Mouse (Mus musculus): ENCODE data around the gene Dclk1. TPM values are rescaled to one million over a fixed set of nuclear protein-coding genes. Genes with fewer than 3 reads are reported as not detected.

Dclk1 gene
- total and polyA plus RNA-seq, 3 experiments, result 1.2 to 5.6 (median 3.6) TPM

DNA sequence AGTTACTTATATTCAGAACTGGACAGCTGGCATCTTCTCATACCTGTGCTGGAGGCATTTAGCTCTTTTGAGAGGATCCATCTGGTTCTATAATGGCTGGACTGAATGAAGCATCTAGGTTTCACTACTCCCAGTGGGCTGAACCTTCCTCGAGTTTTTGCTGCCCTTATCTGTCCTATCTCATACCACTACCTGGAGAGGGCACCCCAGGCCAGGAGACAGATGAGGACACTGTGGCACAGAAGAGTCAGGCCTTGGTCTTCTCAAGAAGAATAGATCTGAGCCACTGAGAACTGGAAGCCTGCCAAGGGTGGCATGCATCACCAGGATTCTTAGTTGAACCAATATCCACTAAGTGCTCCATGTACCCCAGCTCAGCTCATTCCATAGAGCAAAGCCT is 239.0 kb downstream of the Dclk1 start:
- no peak overlapping the region for H3K27ac ChIP-seq
- H3K9ac ChIP-seq (ENCODE audit: low read depth, low read length), result no peak overlapping the region
- H3K36me3 ChIP-seq (ENCODE audit: control insufficient read depth, insufficient read depth, low read length), result no peaks in the 10 kb centered on the region
- TF ChIP-seq POLR2A (IDR thresholded peaks at IDR 0.05; ENCODE audit: insufficient read depth, low read depth, low read length), result no peak
- TF ChIP-seq EP300 (IDR thresholded peaks at IDR 0.05; ENCODE audit: insufficient read depth, low read depth, low read length), result no peak
- TF ChIP-seq CTCF (IDR thresholded peaks at IDR 0.05), result no peak
- H3K79me2 ChIP-seq (replicated peaks; ENCODE audit: control insufficient read depth, insufficient read depth, low read length), result no peaks in the 10 kb centered on the region
- DNase-seq, result no peak
- H3K4me3 ChIP-seq, result no peak overlapping the region
- 40% methylated on average over 1 of the region's 1 CpGs for WGBS
- intact Hi-C loops (cut with DNase I), result no loop called here
- H3K4me1 ChIP-seq (ENCODE audit: control insufficient read depth, insufficient read depth, low read length), result no peaks in the 10 kb centered on the region
- no peaks in the 10 kb centered on the region for H3K27me3 ChIP-seq (ENCODE audit: control insufficient read depth, insufficient read depth, low read length)

GRCm38 (mm10) chr3:55483328-55483727 is 241.2 kb downstream of the Dclk1 start:
- H3K4me3 ChIP-seq, result no peak overlapping the region
- H3K27ac ChIP-seq, result no peak overlapping the region
- H3K4me1 ChIP-seq (ENCODE audit: control insufficient read depth, insufficient read depth, low read length), result no peaks in the 10 kb centered on the region
- WGBS, result 55% methylated on average over 4 of the region's 4 CpGs
- H3K79me2 ChIP-seq (replicated peaks; ENCODE audit: control insufficient read depth, insufficient read depth, low read length), result no peaks in the 10 kb centered on the region
- no peak for DNase-seq
- no peak overlapping the region for H3K9ac ChIP-seq (ENCODE audit: low read depth, low read length)
- no peaks in the 10 kb centered on the region for H3K27me3 ChIP-seq (ENCODE audit: control insufficient read depth, insufficient read depth, low read length)
- TF ChIP-seq EP300 (IDR thresholded peaks at IDR 0.05; ENCODE audit: insufficient read depth, low read depth, low read length), result no peak
- TF ChIP-seq POLR2A (IDR thresholded peaks at IDR 0.05; ENCODE audit: insufficient read depth, low read depth, low read length), result no peak
- no peak for TF ChIP-seq CTCF (IDR thresholded peaks at IDR 0.05)
- no peaks in the 10 kb centered on the region for H3K36me3 ChIP-seq (ENCODE audit: control insufficient read depth, insufficient read depth, low read length)
- intact Hi-C loops (cut with DNase I), result no loop called here

- Histone ChIP-seq H3K27ac (no peak overlapping the region), H3K27me3 (ENCODE audit: control insufficient read depth, insufficient read depth, low read length) (no peaks in the 10 kb centered on the region), H3K4me1 (ENCODE audit: control insufficient read depth, insufficient read depth, low read length) (no peaks in the 10 kb centered on the region), H3K79me2 (replicated peaks; ENCODE audit: control insufficient read depth, insufficient read depth, low read length) (no peaks in the 10 kb centered on the region), H3K36me3 (ENCODE audit: control insufficient read depth, insufficient read depth, low read length) (no peaks in the 10 kb centered on the region), H3K9ac (ENCODE audit: low read depth, low read length) (no peak overlapping the region), H3K4me3 (no peak overlapping the region)
- intact Hi-C loops (cut with DNase I), result no loop called here
- no peak for DNase-seq
- 80% methylated on average over 12 of the region's 12 CpGs for WGBS
- TF ChIP-seq POLR2A (IDR thresholded peaks at IDR 0.05; ENCODE audit: insufficient read depth, low read depth, low read length) (no peak), CTCF (IDR thresholded peaks at IDR 0.05) (no peak), EP300 (IDR thresholded peaks at IDR 0.05; ENCODE audit: insufficient read depth, low read depth, low read length) (no peak)
Measured at GRCm38 (mm10) chr3:55489231-55489990, 247.2 kb downstream of the Dclk1 start.

GRCm38 (mm10) chr3:55492021-55492420 is 249.9 kb downstream of the Dclk1 start:
- TF ChIP-seq POLR2A (IDR thresholded peaks at IDR 0.05; ENCODE audit: insufficient read depth, low read depth, low read length) (no peak), CTCF (IDR thresholded peaks at IDR 0.05) (no peak), EP300 (IDR thresholded peaks at IDR 0.05; ENCODE audit: insufficient read depth, low read depth, low read length) (no peak)
- DNase-seq, result no peak
- no peaks in the 10 kb centered on the region for H3K4me1 ChIP-seq (ENCODE audit: control insufficient read depth, insufficient read depth, low read length)
- WGBS, result 61% methylated on average over 6 of the region's 6 CpGs
- H3K27ac ChIP-seq, result no peak overlapping the region
- H3K27me3 ChIP-seq (ENCODE audit: control insufficient read depth, insufficient read depth, low read length), result no peaks in the 10 kb centered on the region
- intact Hi-C loops (cut with DNase I), result loop anchor here (10.0 kb wide), 1 partner anchor 1713 kb away; no protein-coding TSS in a partner anchor
- H3K9ac ChIP-seq (ENCODE audit: low read depth, low read length), result no peak overlapping the region
- H3K79me2 ChIP-seq (replicated peaks; ENCODE audit: control insufficient read depth, insufficient read depth, low read length), result no peaks in the 10 kb centered on the region
- no peaks in the 10 kb centered on the region for H3K36me3 ChIP-seq (ENCODE audit: control insufficient read depth, insufficient read depth, low read length)
- H3K4me3 ChIP-seq, result no peak overlapping the region

DNA sequence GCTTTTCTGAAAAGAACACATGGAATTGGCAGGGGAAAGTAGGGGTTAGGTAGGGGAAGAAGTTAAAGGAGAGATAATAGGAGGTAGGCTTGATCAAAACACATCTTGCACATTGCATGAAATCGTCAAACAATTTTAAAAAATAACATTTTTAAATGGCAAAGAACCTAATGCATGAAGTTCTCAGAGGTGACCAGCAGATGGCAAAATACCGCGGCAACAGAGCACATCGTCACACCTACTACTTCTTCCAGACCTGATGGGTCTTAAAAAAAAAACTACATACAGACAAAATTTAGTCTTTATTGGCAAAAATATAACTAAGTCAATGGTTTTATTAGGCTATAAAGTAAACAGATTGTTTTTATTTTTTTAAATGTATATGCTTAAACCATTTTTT is 252.2 kb downstream of the Dclk1 start:
- Histone ChIP-seq H3K79me2 (replicated peaks; ENCODE audit: control insufficient read depth, insufficient read depth, low read length) (no peaks in the 10 kb centered on the region), H3K9ac (ENCODE audit: low read depth, low read length) (no peak overlapping the region), H3K4me3 (no peak overlapping the region), H3K27ac (no peak overlapping the region), H3K36me3 (ENCODE audit: control insufficient read depth, insufficient read depth, low read length) (no peaks in the 10 kb centered on the region), H3K4me1 (ENCODE audit: control insufficient read depth, insufficient read depth, low read length) (no peaks in the 10 kb centered on the region), H3K27me3 (ENCODE audit: control insufficient read depth, insufficient read depth, low read length) (no peaks in the 10 kb centered on the region)
- WGBS, result 40% methylated on average over 4 of the region's 4 CpGs
- intact Hi-C loops (cut with DNase I), result loop anchor here (10.0 kb wide), 1 partner anchor 1710 kb away; no protein-coding TSS in a partner anchor
- DNase-seq, result no peak
- TF ChIP-seq CTCF (IDR thresholded peaks at IDR 0.05) (peak; percentile 72), EP300 (IDR thresholded peaks at IDR 0.05; ENCODE audit: insufficient read depth, low read depth, low read length) (no peak)

DNA sequence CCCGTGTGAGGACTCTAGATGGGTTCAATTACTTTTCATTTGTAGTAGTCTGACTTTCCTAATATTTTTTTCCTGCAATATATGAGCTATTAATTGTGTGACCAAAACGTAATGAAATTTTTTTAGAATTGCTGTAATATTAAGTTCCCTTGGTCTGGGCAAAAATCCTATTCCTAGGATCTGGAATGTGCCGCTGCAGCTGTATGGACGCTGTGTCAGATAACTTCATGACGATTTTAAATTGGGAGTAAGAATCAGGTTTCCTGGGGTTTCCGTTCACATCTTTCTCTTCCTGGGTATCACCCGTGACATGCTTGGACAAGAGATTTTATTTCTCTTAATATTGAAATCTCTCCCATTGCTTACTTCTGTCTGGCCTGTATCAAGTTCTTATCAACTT is 253.1 kb downstream of the Dclk1 start:
- Histone ChIP-seq H3K9ac (ENCODE audit: low read depth, low read length) (no peak overlapping the region), H3K36me3 (ENCODE audit: control insufficient read depth, insufficient read depth, low read length) (no peaks in the 10 kb centered on the region), H3K79me2 (replicated peaks; ENCODE audit: control insufficient read depth, insufficient read depth, low read length) (no peaks in the 10 kb centered on the region), H3K27me3 (ENCODE audit: control insufficient read depth, insufficient read depth, low read length) (no peaks in the 10 kb centered on the region), H3K27ac (no peak overlapping the region), H3K4me1 (ENCODE audit: control insufficient read depth, insufficient read depth, low read length) (no peaks in the 10 kb centered on the region), H3K4me3 (no peak overlapping the region)
- no peak for DNase-seq
- TF ChIP-seq POLR2A (IDR thresholded peaks at IDR 0.05; ENCODE audit: insufficient read depth, low read depth, low read length) (no peak), EP300 (IDR thresholded peaks at IDR 0.05; ENCODE audit: insufficient read depth, low read depth, low read length) (no peak), CTCF (IDR thresholded peaks at IDR 0.05) (no peak)
- intact Hi-C loops (cut with DNase I), result loop anchor here (10.0 kb wide), 1 partner anchor 1710 kb away; no protein-coding TSS in a partner anchor
- 73% methylated on average over 7 of the region's 7 CpGs for WGBS

Measured in heart, adult 2 months (tissue).